Mouse (Mus musculus) layer of hippocampus, adult 11-12 months (tissue): ENCODE measurements around the gene Optn.

Source experiments
- DNase-seq: peaks from one replicate; pipeline ENCODE4 v3.0.0; 2022; ENCODE audit warnings: low spot score

The Optn gene

DNA sequence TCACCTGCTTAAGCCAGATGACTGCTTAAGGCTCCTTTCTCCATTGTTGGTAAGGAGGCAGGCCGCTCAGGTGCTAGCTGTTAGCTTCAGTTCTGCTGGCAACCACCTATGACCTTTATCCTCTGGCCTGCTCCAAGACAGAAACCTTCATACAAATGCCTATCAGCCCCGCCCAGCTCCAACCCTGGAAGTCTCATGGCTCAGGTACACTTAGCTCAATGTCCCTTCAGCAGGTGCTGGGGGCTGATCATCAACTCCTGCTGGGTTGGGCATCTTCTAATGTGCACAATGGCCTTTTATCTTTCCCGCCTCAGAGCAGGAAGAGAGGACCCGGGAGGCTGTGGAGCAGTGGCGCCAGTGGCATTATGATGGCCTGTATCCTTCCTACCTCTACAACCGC is 78.9 kb downstream of the Optn start:
- DNase-seq = no peak

GRCm38 (mm10) chr2:4983987-4984386 is 79.9 kb downstream of the Optn start:
- DNase-seq = no peak

GRCm38 (mm10) chr2:4978091-4978490 is 85.8 kb downstream of the Optn start:
- peak; percentile 48 for DNase-seq

DNA sequence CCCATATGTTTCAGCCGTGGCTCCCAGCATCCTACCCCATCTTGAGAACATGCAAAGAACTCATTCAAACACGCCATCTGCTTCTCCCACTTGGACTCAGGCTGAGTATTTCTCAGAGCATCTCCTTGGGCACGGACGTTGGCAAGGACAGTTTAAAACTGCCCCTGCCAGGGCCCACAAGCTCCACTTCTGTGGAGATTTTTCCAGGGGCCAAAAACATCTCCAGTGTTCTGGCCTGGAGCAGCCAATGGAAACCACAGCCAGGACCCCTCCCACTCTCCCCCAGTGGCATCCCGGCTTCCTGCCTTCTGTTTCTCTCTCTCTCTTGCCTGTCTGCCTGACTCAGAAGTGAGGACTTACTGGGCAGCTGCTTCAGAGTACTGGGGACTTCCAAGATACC is 88.0 kb downstream of the Optn start, which contains the start of gene Ucma:
Ucma (plus strand) TSS at position 316 of the 400 bp plus-strand sequence.
- peak; percentile 16 for DNase-seq
